Mouse (Mus musculus) cerebellum, adult 11-12 months (tissue): Measurements from ENCODE around the gene Nans.

Experiments
- DNase-seq: peaks from one replicate; pipeline ENCODE4 v3.0.0; 2022

Gene Nans

GRCm38 (mm10) chr4:46489028-46489925 is at the start of gene Nans:
Gene Nans, plus strand, starts transcription at chr4:46489248.
- peak; percentile 94 for DNase-seq

- DNase-seq = no peak
Observed at GRCm38 (mm10) chr4:46442501-46442900, 46.5 kb upstream of the Nans start.

GRCm38 (mm10) chr4:46445237-46445945 is 43.7 kb upstream of the Nans start:
- peak; percentile 89 for DNase-seq

GRCm38 (mm10) chr4:46447461-46447860 is 41.6 kb upstream of the Nans start:
- no peak for DNase-seq

GRCm38 (mm10) chr4:46448886-46449285 is 40.2 kb upstream of the Nans start:
- DNase-seq = peak; percentile 81

GRCm38 (mm10) chr4:46450020-46450518 is 39.0 kb upstream of the Nans start:
- DNase-seq = no peak

GRCm38 (mm10) chr4:46450519-46451131 is 38.4 kb upstream of the Nans start, which contains the start of gene Anp32b:
Gene Anp32b, plus strand, starts transcription at chr4:46450902.
- DNase-seq = peak; percentile 93

- DNase-seq = peak; percentile 86
Observed at GRCm38 (mm10) chr4:46451240-46451757, 37.7 kb upstream of the Nans start.

GRCm38 (mm10) chr4:46451758-46452480 is 37.1 kb upstream of the Nans start:
- DNase-seq = peak; percentile 83

GRCm38 (mm10) chr4:46452481-46452850 is 36.6 kb upstream of the Nans start:
- DNase-seq = peak; percentile 68

GRCm38 (mm10) chr4:46452855-46453719 is 36.0 kb upstream of the Nans start:
- DNase-seq = peak; percentile 40

GRCm38 (mm10) chr4:46454097-46454864 is 34.8 kb upstream of the Nans start:
- no peak for DNase-seq

- DNase-seq = no peak
Observed at GRCm38 (mm10) chr4:46456762-46457161, 32.3 kb upstream of the Nans start.

GRCm38 (mm10) chr4:46457186-46457585 is 31.9 kb upstream of the Nans start:
- no peak for DNase-seq

GRCm38 (mm10) chr4:46458411-46458810 is 30.6 kb upstream of the Nans start:
- DNase-seq = no peak

GRCm38 (mm10) chr4:46463130-46463830 is 25.8 kb upstream of the Nans start:
- DNase-seq = no peak

- DNase-seq = no peak
Observed at GRCm38 (mm10) chr4:46465740-46466139, 23.3 kb upstream of the Nans start.

- DNase-seq = no peak
Observed at GRCm38 (mm10) chr4:46475101-46475500, 13.9 kb upstream of the Nans start.

- DNase-seq = no peak
Observed at GRCm38 (mm10) chr4:46479081-46479480, 10.0 kb upstream of the Nans start.
